Mouse (Mus musculus): Measurements from ENCODE around the gene Phactr1.

- TF ChIP-seq POLR2A (IDR thresholded peaks at IDR 0.05; ENCODE audit: extremely low read depth, insufficient read depth, low read length) (no peak), CTCF (IDR thresholded peaks at IDR 0.05; ENCODE audit: low read depth, low read length) (no peak)
Measured at GRCm38 (mm10) chr13:43027568-43027967, 347.1 kb downstream of the Phactr1 start.
